Mouse (Mus musculus): ENCODE measurements around the gene Hs6st3. TPM values are rescaled to one million over a fixed set of nuclear protein-coding genes. Genes with fewer than 3 reads are reported as not detected.

Gene Hs6st3
- total RNA-seq, 2 experiments from 2014 or later, result not detected

DNA sequence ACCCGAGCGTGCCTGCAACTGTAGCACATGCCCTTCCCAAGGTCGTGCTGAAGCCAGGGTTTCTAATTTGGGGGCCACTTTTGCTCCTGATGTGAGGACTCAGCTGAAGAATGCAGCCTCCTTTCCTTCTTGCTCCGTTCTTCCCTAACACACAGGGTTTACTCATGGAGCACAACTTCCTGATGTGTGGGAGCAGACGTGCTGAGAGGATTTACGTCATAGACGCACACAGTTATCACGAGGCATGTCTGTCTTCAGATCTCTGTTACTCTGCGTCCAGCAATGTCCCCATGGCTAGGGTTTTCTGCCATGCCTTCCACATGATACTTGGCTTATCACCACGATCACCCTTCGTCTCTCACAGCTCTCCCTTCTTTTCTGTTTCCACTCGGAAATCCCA lies 709.4 kb downstream of the Hs6st3 start:
- DNase-seq, result no peak
- intact Hi-C loops (cut with DNase I; ENCODE audit: low total_unique reads), result no loop called here

- intact Hi-C loops (cut with DNase I; ENCODE audit: low total_unique reads), result no loop called here
- DNase-seq, result no peak
These were observed 710.7 kb downstream of the Hs6st3 start for GRCm38 (mm10) chr14:119848759-119849298.

DNA sequence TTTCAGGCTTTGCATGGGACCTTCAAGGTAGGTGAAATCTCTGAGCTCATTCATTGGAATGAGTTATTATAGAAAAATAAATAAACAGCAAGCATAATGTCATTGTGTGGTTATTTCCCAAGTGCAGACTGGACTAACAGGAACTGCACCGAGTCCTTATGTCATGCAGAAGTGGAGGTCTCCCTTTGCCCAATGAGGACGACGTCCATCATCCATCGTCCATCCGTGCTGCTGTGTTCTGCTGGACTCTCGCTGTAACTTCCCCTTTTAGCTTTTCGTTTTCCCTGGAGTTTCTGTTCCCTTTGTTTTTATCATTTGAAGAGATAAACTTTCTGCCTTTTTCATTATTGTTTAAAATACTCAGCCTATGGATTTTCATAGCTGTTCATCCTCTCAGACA lies 711.2 kb downstream of the Hs6st3 start:
- DNase-seq, result no peak
- intact Hi-C loops (cut with DNase I; ENCODE audit: low total_unique reads), result no loop called here

- intact Hi-C loops (cut with DNase I; ENCODE audit: low total_unique reads), result no loop called here
- no peak for DNase-seq
These were observed 714.0 kb downstream of the Hs6st3 start for GRCm38 (mm10) chr14:119852139-119852538.

DNA sequence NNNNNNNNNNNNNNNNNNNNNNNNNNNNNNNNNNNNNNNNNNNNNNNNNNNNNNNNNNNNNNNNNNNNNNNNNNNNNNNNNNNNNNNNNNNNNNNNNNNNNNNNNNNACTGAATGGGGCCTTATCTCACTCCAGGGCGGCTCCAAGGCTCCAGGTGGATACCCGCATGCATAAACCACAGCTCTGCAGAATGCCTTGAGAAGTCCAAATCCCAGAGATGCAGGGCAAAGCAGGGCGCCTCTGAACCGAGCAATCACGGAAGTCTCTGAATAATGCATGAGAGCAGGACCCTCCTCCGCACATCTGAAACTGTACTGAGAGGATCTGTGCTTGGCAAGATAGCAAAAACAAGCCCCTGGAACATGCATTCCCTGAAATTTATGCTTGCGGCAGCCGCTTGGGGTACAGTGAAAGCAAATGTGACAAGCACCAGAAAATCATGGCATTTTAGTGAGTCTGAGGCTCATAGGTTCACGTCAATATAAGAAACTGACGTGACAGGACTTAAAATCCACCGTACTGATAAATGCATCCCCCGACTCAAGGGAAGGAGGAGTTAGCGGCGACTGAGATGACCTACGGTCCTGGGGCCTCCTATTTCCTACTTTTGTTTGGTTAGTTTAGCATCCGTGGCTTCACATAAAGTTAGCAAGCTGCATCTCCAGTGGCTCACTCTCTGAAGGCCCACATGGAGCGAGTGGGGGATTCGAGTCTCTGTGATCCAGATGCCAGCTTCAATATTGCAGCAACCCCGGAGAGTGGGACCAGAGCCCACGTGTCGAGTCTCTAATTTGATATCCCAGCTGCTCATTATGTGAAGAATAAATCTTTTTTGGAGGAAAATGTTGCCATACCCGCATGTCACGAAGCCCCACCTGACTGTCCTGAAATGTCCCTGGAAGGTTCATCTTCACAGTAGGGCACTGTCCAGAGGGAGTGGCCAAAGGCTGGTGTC lies 719.5 kb downstream of the Hs6st3 start:
- no peak for DNase-seq
- intact Hi-C loops (cut with DNase I; ENCODE audit: low total_unique reads), result no loop called here

DNA sequence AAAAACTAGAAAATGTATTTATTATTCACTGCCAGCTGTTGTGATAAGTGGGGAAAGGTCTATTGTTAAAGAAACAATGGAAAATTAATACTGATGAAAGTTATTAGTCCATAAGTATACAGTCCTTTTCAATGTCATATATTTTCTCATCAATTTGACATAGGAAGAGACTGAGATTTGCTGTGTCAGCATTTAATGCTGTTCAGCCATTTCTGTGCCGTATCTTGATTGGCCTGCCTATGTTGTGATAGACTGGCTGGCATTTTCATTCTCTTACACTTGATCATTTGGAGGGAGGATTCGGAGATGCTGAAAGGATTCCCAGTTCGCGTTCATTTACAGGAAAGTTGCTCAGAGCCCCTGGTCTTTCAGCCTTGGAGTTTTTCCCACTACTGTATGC lies 735.5 kb downstream of the Hs6st3 start:
- no peak for DNase-seq
- intact Hi-C loops (cut with DNase I; ENCODE audit: low total_unique reads), result no loop called here

GRCm38 (mm10) chr14:119892922-119893321 lies 754.8 kb downstream of the Hs6st3 start:
- intact Hi-C loops (cut with DNase I; ENCODE audit: low total_unique reads), result no loop called here
- DNase-seq, result no peak

GRCm38 (mm10) chr14:119895097-119895496 lies 757.0 kb downstream of the Hs6st3 start:
- no peak for DNase-seq
- intact Hi-C loops (cut with DNase I; ENCODE audit: low total_unique reads), result no loop called here

DNA sequence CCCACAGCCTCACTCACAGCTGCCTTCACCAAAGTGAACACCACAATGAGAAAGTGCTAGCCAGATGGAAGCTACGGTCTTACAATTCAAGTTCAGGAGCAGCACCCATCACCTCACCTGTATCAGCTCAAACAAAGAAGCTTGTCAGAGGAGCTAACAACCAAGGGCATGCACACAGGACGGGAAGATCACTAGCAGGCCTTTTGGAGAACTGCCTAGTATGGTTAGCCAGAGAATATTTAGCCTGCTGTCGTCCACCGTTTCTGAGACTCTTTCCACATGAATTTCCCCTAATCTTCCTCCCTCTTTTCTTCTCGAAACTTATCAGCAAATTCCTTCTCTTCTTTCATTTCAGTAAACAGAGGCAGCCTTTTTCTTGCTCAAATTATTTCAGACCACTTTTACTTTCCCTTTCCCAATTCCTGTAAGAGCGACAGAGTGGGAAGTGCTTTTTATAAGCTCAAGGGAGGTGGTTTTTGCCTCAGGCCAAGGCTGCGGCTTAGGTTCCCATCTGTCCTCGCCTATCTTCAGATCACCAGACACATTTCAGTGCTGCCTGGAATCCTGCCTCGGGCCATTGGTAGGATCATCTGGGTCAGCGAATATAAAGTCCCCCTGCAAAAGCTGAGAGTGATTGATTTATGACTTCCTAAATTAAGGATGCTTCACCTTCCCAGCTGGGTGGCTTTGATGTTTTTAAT lies 757.8 kb downstream of the Hs6st3 start:
- no peak for DNase-seq
- intact Hi-C loops (cut with DNase I; ENCODE audit: low total_unique reads), result no loop called here

DNA sequence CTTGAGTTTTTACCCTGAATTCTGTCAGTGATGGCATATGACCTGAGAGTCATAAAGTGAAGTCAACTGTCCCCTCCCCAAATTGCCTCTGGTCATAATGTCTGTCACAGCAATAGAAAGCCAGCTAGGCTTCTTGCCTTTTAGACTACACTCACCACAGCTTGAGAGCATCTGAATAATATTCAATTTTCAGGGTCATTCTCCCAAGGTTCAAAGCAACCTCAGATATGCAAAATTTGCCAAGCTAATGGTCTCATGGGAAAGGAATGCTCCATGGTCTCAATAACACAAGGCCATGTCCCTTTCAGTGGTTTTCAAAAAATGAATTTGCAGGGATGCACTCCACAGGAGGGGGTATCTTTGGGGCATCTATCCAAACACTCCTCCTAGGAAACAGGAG lies 764.3 kb downstream of the Hs6st3 start:
- intact Hi-C loops (cut with DNase I; ENCODE audit: low total_unique reads), result no loop called here

GRCm38 (mm10) chr14:119908032-119908675 lies 770.0 kb downstream of the Hs6st3 start:
- intact Hi-C loops (cut with DNase I; ENCODE audit: low total_unique reads), result no loop called here
- no peak for DNase-seq

More for the DNA sequence above, 764.3 kb downstream of the Hs6st3 start:
- no peak for DNase-seq

DNA sequence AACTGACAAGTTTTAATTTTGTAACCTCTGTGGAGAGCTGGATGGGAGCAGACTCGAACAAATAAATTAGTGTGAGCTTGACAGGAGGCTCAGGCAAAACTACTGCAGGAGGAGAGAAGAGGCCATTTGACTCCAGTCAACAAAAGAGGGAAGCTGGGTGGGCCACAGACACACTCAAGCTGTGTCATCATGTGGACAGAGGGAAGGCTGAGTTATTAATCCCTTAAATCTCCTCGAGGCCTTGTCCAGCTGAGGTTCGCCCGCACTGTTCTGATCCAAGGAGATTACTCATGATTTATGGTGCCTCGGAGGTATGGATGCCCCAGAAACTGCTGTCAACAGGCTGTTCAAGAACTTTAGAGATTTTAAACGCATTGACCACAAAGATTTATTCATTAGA lies 776.4 kb downstream of the Hs6st3 start:
- DNase-seq, result no peak
- intact Hi-C loops (cut with DNase I; ENCODE audit: low total_unique reads), result no loop called here

DNA sequence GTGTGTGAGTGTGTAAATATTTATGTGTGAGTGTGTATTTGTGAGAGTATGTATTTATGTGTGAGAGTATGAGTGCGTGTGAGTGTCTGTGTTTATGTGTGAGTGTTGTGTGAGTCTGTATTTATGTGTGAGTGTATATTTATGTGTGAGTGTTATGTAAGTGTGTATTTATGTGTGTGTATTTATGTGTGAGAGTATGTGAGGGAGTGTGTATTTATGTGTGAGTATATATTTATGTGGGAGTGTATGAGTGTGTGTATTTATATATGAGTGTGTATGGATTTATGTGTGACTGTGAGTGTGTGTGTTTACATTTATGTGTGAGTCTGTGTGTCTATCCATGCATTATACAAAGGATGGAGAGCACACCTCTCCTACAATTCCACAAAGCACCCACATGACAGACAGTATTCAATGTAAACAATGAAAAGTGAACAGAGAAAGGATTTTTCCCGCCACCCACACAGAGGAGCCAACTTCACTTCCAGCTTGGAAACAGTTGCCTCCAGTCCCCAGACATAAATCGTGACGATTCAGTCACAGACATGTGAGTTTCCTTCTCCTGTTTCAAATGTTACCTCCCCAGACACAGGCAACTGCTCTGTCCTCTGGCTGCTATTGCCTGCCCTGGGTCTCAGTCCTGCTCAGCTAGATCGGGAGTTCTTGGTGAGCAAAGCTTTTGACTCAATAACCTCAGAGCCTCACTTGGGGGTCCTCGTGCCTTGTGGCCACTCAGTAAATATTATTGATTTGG lies 780.3 kb downstream of the Hs6st3 start:
- intact Hi-C loops (cut with DNase I; ENCODE audit: low total_unique reads), result no loop called here
- no peak for DNase-seq

DNA sequence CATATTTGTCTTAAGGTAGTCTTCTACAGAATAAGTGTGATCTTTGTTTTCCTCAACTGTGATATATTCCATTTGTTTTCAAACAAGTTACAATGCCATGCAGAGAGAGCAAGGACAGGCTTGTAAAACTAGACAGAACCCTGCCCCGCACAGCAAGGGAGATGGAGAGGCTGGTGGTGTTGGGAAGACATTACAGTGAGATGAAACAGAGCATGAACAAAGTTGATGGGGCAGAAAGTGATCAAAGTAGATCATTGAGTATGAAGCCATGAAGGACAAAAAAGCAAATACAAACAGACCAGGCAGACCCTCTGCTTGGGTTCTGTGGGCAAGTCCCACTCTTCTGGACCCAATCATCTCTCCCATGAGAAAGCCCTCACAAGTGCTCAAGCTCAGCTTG lies 781.0 kb downstream of the Hs6st3 start:
- intact Hi-C loops (cut with DNase I; ENCODE audit: low total_unique reads), result no loop called here
- DNase-seq, result no peak

Other genes starting within 250 kb of the Hs6st3 start
- gene Dzip1, start 212.9 kb upstream of the Hs6st3 start, total RNA-seq (2021), result 1 to 10 TPM; 3.0 to 4.3 TPM
- gene Dnajc3, start 200.4 kb upstream of the Hs6st3 start, total RNA-seq (2021), result 10 to 100 TPM; 19.3 to 22.0 TPM
- 1 to 10 TPM; 7.6 to 7.9 TPM for gene Uggt2, start 38.9 kb upstream of the Hs6st3 start, total RNA-seq (2021)

Measured in gastrocnemius, postnatal 14 days (tissue).